Mouse (Mus musculus) embryonic facial prominence, embryonic 13.5 days (tissue): ENCODE measurements at regions not wholly inside any gene's neighbourhood (a gene's known extent, or its start where the extent isn't known, plus 50 kb on each side); places are given as distances from the start of the nearest gene placed in this dataset. TPM values are rescaled to one million over a fixed set of nuclear protein-coding genes. Genes with fewer than 3 reads are reported as not detected.

Source experiments
- microRNA-seq: library from miRNA; unstranded; fragments of <30 nt; microRNA quantifications from one replicate; pipeline ENCODE4, GENCODE M21; 2016

Small RNAs in the stretch of these regions (microRNA-seq; reads per million reads assigned to microRNA genes)
- not detected for gene Mir466f-4
